Comparison of ENCODE assay signal across 8 mouse cellular contexts in genomic region chr7:16869497-16869896, GRCm38 (mm10). TPM values are rescaled to one million over a fixed set of nuclear protein-coding genes. Genes with fewer than 3 reads are reported as not detected.
DNase-seq lines count a peak whose midpoint lies in the region; ATAC-seq and TF ChIP-seq lines count a peak whose summit lies in the region.

No protein-coding gene starts in this region.

- no peak for TF ChIP-seq POLR2A in CH12.LX (IDR thresholded peaks at IDR 0.05; ENCODE audit: low read depth, low read length)

- no peak overlapping the region for H3K4me3 ChIP-seq in CH12.LX (replicated peaks in 1 of 3; ENCODE audit: low read depth in 2 of 3, low read length in 2 of 3, poor library complexity in 1 of 3)
- peak overlapping the region; percentile 13; the same call in 1 of the 2 replicates for H3K4me3 ChIP-seq in embryonic facial prominence, embryonic 11.5 days (ENCODE audit: low read depth, low read length)
- 0 out of 2 replicates have a peak overlapping the region, but pooled peaks have one; percentile 1 for H3K4me3 ChIP-seq in intestine, embryonic 15.5 days (replicated peaks)

- no peak for TF ChIP-seq CTCF in CH12.LX (conservative IDR thresholded peaks at IDR 0.05 in 1 of 2, IDR thresholded peaks at IDR 0.05 in 1 of 2; ENCODE audit: low read depth in 2 of 2, low read length in 2 of 2)

- no peaks in the 10 kb centered on the region for H3K27me3 ChIP-seq in CH12.LX (replicated peaks)
- no peaks in the 10 kb centered on the region for H3K27me3 ChIP-seq in embryonic facial prominence, embryonic 11.5 days (ENCODE audit: control insufficient read depth, insufficient read depth, low read length)
- no peaks in the 10 kb centered on the region for H3K27me3 ChIP-seq in intestine, embryonic 15.5 days (replicated peaks)

- in situ Hi-C loops in CH12.LX (cut with MboI; ENCODE audit: low pct_ligation_motif_present, low pct_unique_long_range_greater_than_20kb, low sequenced_read_pairs): no loop called here

- H3K36me3 ChIP-seq in CH12.LX (replicated peaks in 1 of 2; ENCODE audit: control insufficient read depth in 1 of 2, insufficient read depth in 1 of 2, low read length in 1 of 2): peaks cover 59 to 85% of the 10 kb centered on the region in 2 experiments
- H3K36me3 ChIP-seq in embryonic facial prominence, embryonic 11.5 days (replicated peaks; ENCODE audit: control insufficient read depth, insufficient read depth, low read depth, low read length): peaks cover under 1% of the 10 kb centered on the region
- H3K36me3 ChIP-seq in intestine, embryonic 15.5 days: peaks cover 10% of the 10 kb centered on the region; the same call in 1 of the 2 replicates

- H3K27ac ChIP-seq in CH12.LX (ENCODE audit: insufficient read depth, low read depth): no peak overlapping the region
- no peak overlapping the region for H3K27ac ChIP-seq in embryonic facial prominence, embryonic 11.5 days (replicated peaks; ENCODE audit: low read depth, low read length)
- no peak overlapping the region for H3K27ac ChIP-seq in intestine, embryonic 15.5 days

- TF ChIP-seq EP300 in CH12.LX (IDR thresholded peaks at IDR 0.05; ENCODE audit: low read length): no peak

- no peaks in the 10 kb centered on the region for H3K9me3 ChIP-seq in CH12.LX (replicated peaks; ENCODE audit: low read length)
- H3K9me3 ChIP-seq in embryonic facial prominence, embryonic 11.5 days (replicated peaks; ENCODE audit: control insufficient read depth, low read length): no peaks in the 10 kb centered on the region
- H3K9me3 ChIP-seq in intestine, embryonic 15.5 days: no peaks in the 10 kb centered on the region

- 20% methylated on average over 16 of the region's 16 CpGs for WGBS in embryonic facial prominence, embryonic 11.5 days
- WGBS in intestine, embryonic 15.5 days: 28% methylated on average over 16 of the region's 16 CpGs

- H3K9ac ChIP-seq in CH12.LX (ENCODE audit: insufficient read depth, low read depth): no peak overlapping the region
- H3K9ac ChIP-seq in embryonic facial prominence, embryonic 11.5 days (replicated peaks; ENCODE audit: low read length): no peak overlapping the region
- no peak overlapping the region for H3K9ac ChIP-seq in intestine, embryonic 15.5 days

- no peak overlapping the region for H3K4me2 ChIP-seq in CH12.LX (ENCODE audit: insufficient read depth, low read depth, poor library complexity, severe bottlenecking)
- peak overlapping the region; percentile 42 for H3K4me2 ChIP-seq in embryonic facial prominence, embryonic 11.5 days (ENCODE audit: low read depth, low read length)
- peak overlapping the region; percentile 22; the same call in 1 of the 2 replicates for H3K4me2 ChIP-seq in intestine, embryonic 15.5 days (replicated peaks)

- DNase-seq in CH12.LX (ENCODE audit: extremely low read depth) (peak; percentile 48), R1 (ENCODE audit: low read depth, low spot score) (peak; percentile 96), liver (peak; percentile 39)
- peak; percentile 87 for DNase-seq in embryonic facial prominence, embryonic 11.5 days (ENCODE audit: low spot score)
- DNase-seq in right cerebral cortex, adult 2 months (ENCODE audit: low spot score in 2 of 2): peak; percentile 91 to 92
- no peak for DNase-seq in urinary bladder, postnatal 36 days (ENCODE audit: low spot score in 2 of 2)
- no peak for DNase-seq in spleen, postnatal 14 days (ENCODE audit: low spot score in 2 of 2)

- H3K79me2 ChIP-seq in CH12.LX (replicated peaks; ENCODE audit: control insufficient read depth, extremely low read depth, insufficient read depth, poor library complexity, severe bottlenecking): no peaks in the 10 kb centered on the region

- dilution Hi-C loops in CH12.LX (cut with MboI; ENCODE audit: extremely low pct_ligation_motif_present, extremely low pct_unique_long_range_greater_than_20kb, low sequenced_read_pairs): no loop called here

- H3K4me1 ChIP-seq in CH12.LX (ENCODE audit: control insufficient read depth in 1 of 2, insufficient read depth in 2 of 2): peaks cover 0 to 8% of the 10 kb centered on the region in 2 experiments; a peak in 1 of 4 replicates
- no peaks in the 10 kb centered on the region for H3K4me1 ChIP-seq in embryonic facial prominence, embryonic 11.5 days (ENCODE audit: control insufficient read depth, insufficient read depth, low read length)
- H3K4me1 ChIP-seq in intestine, embryonic 15.5 days (replicated peaks): no peaks in the 10 kb centered on the region

- no peak for TF ChIP-seq RAD21 in CH12.LX (IDR thresholded peaks at IDR 0.05; ENCODE audit: low read depth, low read length)

- ATAC-seq in embryonic facial prominence, embryonic 11.5 days (replicated peaks; ENCODE audit: insufficient number of reproducible peaks, low FRiP score, low TSS enrichment, low read depth): peak; percentile 91
- ATAC-seq in intestine, embryonic 15.5 days: peak; percentile 83

TF ChIP-seq in CH12.LX, 34 proteins besides CTCF, POLR2A, EP300 and RAD21:
- TF ChIP-seq NELFE (IDR thresholded peaks at IDR 0.05; ENCODE audit: low read depth, low read length) (no peak), CHD2 (IDR thresholded peaks at IDR 0.05; ENCODE audit: low read length) (peak; percentile 57; the same call in 1 of the 2 replicates)

RNA-seq across cellular contexts. Expression of gene Dact3, which starts 5.6 kb away (rescaled TPM):
- total RNA-seq in CH12.LX (2012; rRNA removed): 2.9 and 3.5 TPM in 2 replicates
- total RNA-seq in CH12.LX (2014; rRNA removed): 4.0 and 5.1 TPM in 2 replicates
- polyA plus RNA-seq in CH12.LX (2012; ENCODE audit: insufficient read length, low read depth): 9.2 and 12.0 TPM in 2 replicates
- 11.5 and 12.2 TPM in 2 replicates for polyA plus RNA-seq in embryonic facial prominence, embryonic 11.5 days (2014; fragmentation: Nextera tagmentation; extraction: Ambion mirVana)
- polyA plus RNA-seq in intestine, embryonic 15.5 days (2015; fragmentation: Nextera tagmentation; extraction: Ambion mirVana): 3.1 and 3.2 TPM in 2 replicates

RNA-seq across cellular contexts. Expression of gene Gng8, which starts 22.1 kb away (rescaled TPM):
- total RNA-seq in CH12.LX (2012; rRNA removed): 0.25 TPM in 1 of 2 replicates, not detected in the other
- not detected in 2 replicates for total RNA-seq in CH12.LX (2014; rRNA removed)
- 2.4 and 2.5 TPM in 2 replicates for polyA plus RNA-seq in CH12.LX (2012; ENCODE audit: insufficient read length, low read depth)
- 16.0 and 19.8 TPM in 2 replicates for polyA plus RNA-seq in embryonic facial prominence, embryonic 11.5 days (2014; fragmentation: Nextera tagmentation; extraction: Ambion mirVana)
- 7.4 and 8.3 TPM in 2 replicates for polyA plus RNA-seq in intestine, embryonic 15.5 days (2015; fragmentation: Nextera tagmentation; extraction: Ambion mirVana)

RNA-seq across cellular contexts. Expression of gene Prkd2, which starts 26.8 kb away (rescaled TPM):
- total RNA-seq in CH12.LX (2012; rRNA removed) (18.0 and 18.7 TPM in 2 replicates), CH12.LX (2014; rRNA removed) (8.6 and 9.8 TPM in 2 replicates)
- 32.2 and 39.0 TPM in 2 replicates for polyA plus RNA-seq in CH12.LX (2012; ENCODE audit: insufficient read length, low read depth)
- polyA plus RNA-seq in embryonic facial prominence, embryonic 11.5 days (2014; fragmentation: Nextera tagmentation; extraction: Ambion mirVana): 10.1 and 11.4 TPM in 2 replicates
- polyA plus RNA-seq in intestine, embryonic 15.5 days (2015; fragmentation: Nextera tagmentation; extraction: Ambion mirVana): 9.7 and 12.5 TPM in 2 replicates

RNA-seq across cellular contexts. Expression of gene Ptgir, which starts 36.8 kb away (rescaled TPM):
- total RNA-seq in CH12.LX (2012; rRNA removed) (7.0 and 7.5 TPM in 2 replicates), CH12.LX (2014; rRNA removed) (2.7 and 3.8 TPM in 2 replicates)
- polyA plus RNA-seq in CH12.LX (2012; ENCODE audit: insufficient read length, low read depth): 31.1 and 33.3 TPM in 2 replicates
- polyA plus RNA-seq in embryonic facial prominence, embryonic 11.5 days (2014; fragmentation: Nextera tagmentation; extraction: Ambion mirVana): 0.87 and 1.1 TPM in 2 replicates
- 2.8 and 3.0 TPM in 2 replicates for polyA plus RNA-seq in intestine, embryonic 15.5 days (2015; fragmentation: Nextera tagmentation; extraction: Ambion mirVana)

RNA-seq across cellular contexts. Expression of gene Fkrp, which starts 53.0 kb away (rescaled TPM):
- total RNA-seq in CH12.LX (2012; rRNA removed) (19.6 and 20.3 TPM in 2 replicates), CH12.LX (2014; rRNA removed) (13.0 and 16.5 TPM in 2 replicates)
- polyA plus RNA-seq in CH12.LX (2012; ENCODE audit: insufficient read length, low read depth): 19.6 and 23.4 TPM in 2 replicates
- 21.0 and 24.9 TPM in 2 replicates for polyA plus RNA-seq in embryonic facial prominence, embryonic 11.5 days (2014; fragmentation: Nextera tagmentation; extraction: Ambion mirVana)
- polyA plus RNA-seq in intestine, embryonic 15.5 days (2015; fragmentation: Nextera tagmentation; extraction: Ambion mirVana): 25.1 and 25.6 TPM in 2 replicates

Comparison
In these comparisons a context has a peak if more than half of its experiments do, and no peak if none do; other contexts are left out.
1. DNase-seq: peak in CH12.LX (single experiment), R1 (single experiment), embryonic facial prominence, embryonic 11.5 days (single experiment), liver (single experiment) and right cerebral cortex, adult 2 months (2 of 2); none in urinary bladder, postnatal 36 days (0 of 2) and spleen, postnatal 14 days (0 of 2).
2. H3K4me3 ChIP-seq: peak in embryonic facial prominence, embryonic 11.5 days (single experiment) and intestine, embryonic 15.5 days (single experiment); none in CH12.LX (0 of 3).